Mouse (Mus musculus) limb, embryonic 12.5 days (tissue): ENCODE measurements at regions not wholly inside any gene's neighbourhood (a gene's known extent, or its start where the extent isn't known, plus 50 kb on each side); places are given as distances from the start of the nearest gene placed in this dataset.

Experiments
- ATAC-seq: fragments of 200-750 bp; cut with Nextera tagmentation; 2 replicates; pipeline ENCODE4 v1.8.0; 2017; ENCODE audit warnings: low read depth, moderate TSS enrichment; ENCODE audit not compliant: insufficient number of reproducible peaks, insufficient read depth, low FRiP score, low TSS enrichment
- H3K27ac ChIP-seq: fragments of 300-500 bp; sonication (generic); 2 replicates; pipeline ENCODE4 v1.5.1; 2016; ENCODE audit warnings: mild to moderate bottlenecking, moderate library complexity
- H3K27me3 ChIP-seq: fragments of 300-500 bp; sonication (generic); 2 replicates; pipeline ENCODE4 v1.6.1; 2016; ENCODE audit warnings: mild to moderate bottlenecking, moderate library complexity
- H3K36me3 ChIP-seq: fragments of 300-500 bp; sonication (generic); 2 replicates; pipeline ENCODE4 v1.6.1; 2016; ENCODE audit warnings: mild to moderate bottlenecking, moderate library complexity
- H3K4me1 ChIP-seq: fragments of 300-500 bp; sonication (generic); replicated peaks from 2 replicates; pipeline ENCODE4 v1.6.1; 2016
- H3K4me2 ChIP-seq: fragments of 300-500 bp; sonication (generic); 2 replicates; pipeline ENCODE4 v1.6.1; 2016; ENCODE audit warnings: mild to moderate bottlenecking, moderate library complexity
- H3K4me3 ChIP-seq: fragments of 300-500 bp; sonication (generic); replicated peaks from 2 replicates; pipeline ENCODE4 v1.5.1; 2016; ENCODE audit warnings: mild to moderate bottlenecking
- H3K9ac ChIP-seq: fragments of 300-500 bp; sonication (generic); replicated peaks from 2 replicates; pipeline ENCODE4 v1.6.1; 2016; ENCODE audit warnings: mild to moderate bottlenecking, moderate library complexity
- H3K9me3 ChIP-seq: fragments of 300-500 bp; sonication (generic); 2 replicates; pipeline ENCODE4 v1.6.1; 2016; ENCODE audit warnings: mild to moderate bottlenecking, moderate library complexity
- WGBS: fragments of 180-500 bp; shearing (Covaris S2); methylation state at CpG from one replicate; pipeline ENCODE4 v1.1.7; 2016; 5-methylcytosine and 5-hydroxymethylcytosine counted together

DNA sequence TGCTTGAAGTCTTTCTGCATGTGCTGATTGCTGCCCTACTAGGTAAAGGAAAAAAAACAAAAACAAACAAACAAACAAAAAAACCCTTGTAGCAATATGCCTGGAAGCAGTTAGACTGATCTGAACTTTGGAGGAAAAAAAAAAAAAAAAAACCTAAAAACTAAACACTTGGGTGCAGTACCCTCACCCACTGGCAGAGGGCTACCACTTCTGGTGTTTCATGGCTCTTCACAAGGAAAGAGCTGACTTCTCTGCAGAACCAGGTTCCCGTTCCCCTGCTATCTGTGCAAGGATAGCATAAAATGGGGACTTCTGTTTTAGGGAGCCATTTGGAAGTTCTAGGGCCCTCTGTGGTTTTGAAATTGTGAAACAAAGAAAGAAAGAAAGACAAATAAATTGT, 52.2 kb upstream of the Otud4 start:
- H3K36me3 ChIP-seq = no peaks in the 10 kb centered on the region
- no peak overlapping the region for H3K4me2 ChIP-seq
- no peaks in the 10 kb centered on the region for H3K27me3 ChIP-seq
- no peaks in the 10 kb centered on the region for H3K4me1 ChIP-seq
- no peaks in the 10 kb centered on the region for H3K9me3 ChIP-seq
- H3K27ac ChIP-seq = no peak overlapping the region
- H3K4me3 ChIP-seq = no peak overlapping the region
- no peak for ATAC-seq
- H3K9ac ChIP-seq = no peak overlapping the region
- WGBS = 14% methylated on average over 1 of the region's 1 CpGs

GRCm38 (mm10) chr8:79584966-79585365, 54.5 kb upstream of the Otud4 start:
- Histone ChIP-seq H3K4me1 (no peaks in the 10 kb centered on the region), H3K36me3 (no peaks in the 10 kb centered on the region), H3K9ac (no peak overlapping the region), H3K27ac (no peak overlapping the region), H3K4me2 (no peak overlapping the region), H3K4me3 (no peak overlapping the region), H3K27me3 (no peaks in the 10 kb centered on the region), H3K9me3 (no peaks in the 10 kb centered on the region)
- no peak for ATAC-seq
- WGBS = 37% methylated on average over 3 of the region's 3 CpGs

- Histone ChIP-seq H3K9ac (no peak overlapping the region), H3K27ac (no peak overlapping the region), H3K4me1 (no peaks in the 10 kb centered on the region), H3K27me3 (no peaks in the 10 kb centered on the region), H3K4me3 (no peak overlapping the region), H3K4me2 (no peak overlapping the region), H3K36me3 (no peaks in the 10 kb centered on the region), H3K9me3 (no peaks in the 10 kb centered on the region)
- 39% methylated on average over 6 of the region's 6 CpGs for WGBS
- no peak for ATAC-seq
These were observed 56.1 kb upstream of the Otud4 start for GRCm38 (mm10) chr8:79583326-79583725.

GRCm38 (mm10) chr8:79582195-79582594, 57.2 kb upstream of the Otud4 start:
- Histone ChIP-seq H3K9ac (no peak overlapping the region), H3K4me2 (no peak overlapping the region), H3K4me1 (no peaks in the 10 kb centered on the region), H3K9me3 (no peaks in the 10 kb centered on the region), H3K4me3 (no peak overlapping the region), H3K27me3 (no peaks in the 10 kb centered on the region), H3K36me3 (no peaks in the 10 kb centered on the region), H3K27ac (no peak overlapping the region)
- WGBS = 85% methylated on average over 2 of the region's 2 CpGs
- no peak for ATAC-seq

DNA sequence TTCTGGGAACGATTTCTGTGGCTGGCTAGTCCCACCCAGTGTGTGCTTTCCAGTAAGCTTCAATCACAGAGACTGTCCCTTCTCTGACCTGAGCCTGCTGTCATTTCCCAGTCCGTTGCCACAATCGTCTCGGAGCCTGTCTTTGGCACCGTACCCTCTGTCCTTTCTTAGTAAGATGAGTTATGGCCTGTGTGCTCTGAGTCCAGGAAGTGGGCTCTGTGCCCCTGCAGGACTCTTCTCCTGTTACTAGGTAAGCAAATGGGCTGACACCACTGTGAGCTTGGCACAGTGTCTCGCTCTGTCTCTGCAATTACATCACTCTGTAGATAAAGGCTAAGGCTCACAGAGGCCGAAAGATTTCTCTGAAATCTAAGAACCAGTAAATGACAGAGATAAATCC, 63.3 kb upstream of the Otud4 start:
- Histone ChIP-seq H3K4me2 (no peak overlapping the region), H3K4me1 (no peaks in the 10 kb centered on the region), H3K4me3 (no peak overlapping the region), H3K27ac (no peak overlapping the region), H3K27me3 (no peaks in the 10 kb centered on the region), H3K9me3 (no peaks in the 10 kb centered on the region), H3K36me3 (no peaks in the 10 kb centered on the region), H3K9ac (no peak overlapping the region)
- ATAC-seq = no peak
- WGBS = 69% methylated on average over 7 of the region's 7 CpGs

GRCm38 (mm10) chr8:79575175-79575734, 64.2 kb upstream of the Otud4 start:
- no peak overlapping the region for H3K9ac ChIP-seq
- no peak overlapping the region for H3K4me2 ChIP-seq
- no peaks in the 10 kb centered on the region for H3K4me1 ChIP-seq
- H3K9me3 ChIP-seq = no peaks in the 10 kb centered on the region
- WGBS = 61% methylated on average over 2 of the region's 2 CpGs
- no peak for ATAC-seq
- H3K36me3 ChIP-seq = no peaks in the 10 kb centered on the region
- H3K4me3 ChIP-seq = no peak overlapping the region
- H3K27me3 ChIP-seq = no peaks in the 10 kb centered on the region
- H3K27ac ChIP-seq = no peak overlapping the region

- Histone ChIP-seq H3K4me2 (no peak overlapping the region), H3K27me3 (no peaks in the 10 kb centered on the region), H3K4me1 (no peaks in the 10 kb centered on the region), H3K9ac (no peak overlapping the region), H3K9me3 (no peaks in the 10 kb centered on the region), H3K27ac (no peak overlapping the region), H3K36me3 (no peaks in the 10 kb centered on the region), H3K4me3 (no peak overlapping the region)
- WGBS = 85% methylated on average over 7 of the region's 7 CpGs
- no peak for ATAC-seq
These were observed 65.9 kb upstream of the Otud4 start for GRCm38 (mm10) chr8:79573491-79573890.

DNA sequence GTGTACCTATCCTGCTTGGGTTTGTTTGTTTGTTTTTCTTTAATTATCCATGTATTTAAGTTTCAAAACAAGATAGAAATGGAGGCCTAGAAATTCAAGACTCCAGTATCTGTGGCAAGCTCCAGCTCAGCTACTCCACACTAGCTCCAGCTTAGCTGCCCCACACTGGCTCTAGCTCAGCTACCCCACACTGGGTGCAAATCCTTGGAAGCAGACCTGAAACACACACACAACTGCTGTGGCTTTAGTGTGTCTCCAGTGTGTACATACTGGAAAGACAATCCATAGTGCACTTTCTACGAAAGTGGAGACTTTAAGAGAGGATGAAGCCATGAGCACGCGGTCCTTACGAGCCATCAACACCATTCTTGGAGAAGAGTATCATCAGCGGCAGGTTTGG, 66.9 kb upstream of the Otud4 start:
- H3K9ac ChIP-seq = no peak overlapping the region
- H3K9me3 ChIP-seq = no peaks in the 10 kb centered on the region
- no peaks in the 10 kb centered on the region for H3K4me1 ChIP-seq
- H3K27ac ChIP-seq = no peak overlapping the region
- no peak for ATAC-seq
- no peak overlapping the region for H3K4me3 ChIP-seq
- H3K4me2 ChIP-seq = no peak overlapping the region
- whole genome bisulfite sequencing = 96% methylated on average over 5 of the region's 5 CpGs
- H3K36me3 ChIP-seq = no peaks in the 10 kb centered on the region
- no peaks in the 10 kb centered on the region for H3K27me3 ChIP-seq

- Histone ChIP-seq H3K9me3 (no peaks in the 10 kb centered on the region; the same call in 1 of the 2 replicates), H3K4me2 (no peak overlapping the region), H3K27me3 (no peaks in the 10 kb centered on the region), H3K9ac (no peak overlapping the region), H3K27ac (no peak overlapping the region), H3K4me3 (no peak overlapping the region), H3K36me3 (no peaks in the 10 kb centered on the region), H3K4me1 (peaks cover 9% of the 10 kb centered on the region)
- 83% methylated on average over 6 of the region's 6 CpGs for WGBS
- ATAC-seq = no peak
These were observed 76.3 kb upstream of the Otud4 start for GRCm38 (mm10) chr8:79563101-79563500.

DNA sequence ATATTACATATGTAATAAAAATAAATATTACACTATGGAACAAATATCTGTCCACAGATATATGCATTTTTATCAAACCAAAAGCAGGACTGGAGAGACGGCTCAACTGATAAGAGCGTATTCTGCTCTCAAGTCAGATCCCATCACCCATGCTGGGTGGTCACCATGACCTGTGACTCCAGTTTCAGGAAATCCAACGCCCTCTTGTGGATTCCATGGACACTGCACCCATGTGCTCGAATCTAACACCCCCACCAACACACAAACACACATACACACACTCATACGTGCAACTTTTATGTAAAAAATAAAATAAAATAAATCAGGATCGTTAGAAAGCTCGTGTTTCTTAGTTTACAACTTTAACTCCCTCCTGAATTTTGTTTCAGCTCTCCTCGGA, 76.7 kb upstream of the Otud4 start:
- no peak overlapping the region for H3K4me3 ChIP-seq
- 73% methylated on average over 8 of the region's 8 CpGs for WGBS
- no peaks in the 10 kb centered on the region for H3K27me3 ChIP-seq
- H3K27ac ChIP-seq = no peak overlapping the region
- no peak overlapping the region for H3K9ac ChIP-seq
- no peaks in the 10 kb centered on the region for H3K36me3 ChIP-seq
- H3K4me1 ChIP-seq = peaks cover 9% of the 10 kb centered on the region
- H3K9me3 ChIP-seq = no peaks in the 10 kb centered on the region; the same call in 1 of the 2 replicates
- no peak overlapping the region for H3K4me2 ChIP-seq
- no peak for ATAC-seq

GRCm38 (mm10) chr8:79562071-79562581, 77.3 kb upstream of the Otud4 start:
- Histone ChIP-seq H3K9ac (no peak overlapping the region), H3K27ac (peak overlapping the region; percentile 76), H3K4me3 (no peak overlapping the region), H3K4me2 (peak overlapping the region; percentile 37), H3K4me1 (peaks cover 9% of the 10 kb centered on the region), H3K36me3 (no peaks in the 10 kb centered on the region), H3K27me3 (no peaks in the 10 kb centered on the region), H3K9me3 (no peaks in the 10 kb centered on the region; the same call in 1 of the 2 replicates)
- 37% methylated on average over 11 of the region's 11 CpGs for WGBS
- peak; percentile 76 for ATAC-seq
